Mouse (Mus musculus) hindbrain, embryonic 12.5 days (tissue): ENCODE results near the gene Ppp1r3e. TPM values are rescaled to one million over a fixed set of nuclear protein-coding genes. Genes with fewer than 3 reads are reported as not detected.

ENCODE experiments used
- ATAC-seq: fragments of 200-750 bp; cut with Nextera tagmentation; 2 replicates; pipeline ENCODE4 v1.8.0; 2017; ENCODE audit warnings: moderate TSS enrichment; ENCODE audit not compliant: low FRiP score
- H3K27ac ChIP-seq: fragments of 300-500 bp; sonication (generic); 2 replicates; pipeline ENCODE4 v1.5.1; 2016; ENCODE audit warnings: mild to moderate bottlenecking
- H3K27me3 ChIP-seq: fragments of 300-500 bp; sonication (generic); 2 replicates; pipeline ENCODE4 v1.6.1; 2016; ENCODE audit warnings: mild to moderate bottlenecking
- H3K36me3 ChIP-seq: fragments of 300-500 bp; sonication (generic); 2 replicates; pipeline ENCODE4 v1.6.1; 2016; ENCODE audit warnings: mild to moderate bottlenecking
- H3K4me1 ChIP-seq: fragments of 300-500 bp; sonication (generic); 2 replicates; pipeline ENCODE4 v1.6.1; 2016
- H3K4me2 ChIP-seq: fragments of 300-500 bp; sonication (generic); replicated peaks from 2 replicates; pipeline ENCODE4 v1.6.1; 2016; ENCODE audit warnings: mild to moderate bottlenecking
- H3K4me3 ChIP-seq: fragments of 300-500 bp; sonication (generic); 2 replicates; pipeline ENCODE4 v1.5.1; 2016; ENCODE audit warnings: mild to moderate bottlenecking
- H3K9ac ChIP-seq: fragments of 300-500 bp; sonication (generic); 2 replicates; pipeline ENCODE4 v1.6.1; 2016; ENCODE audit warnings: mild to moderate bottlenecking, moderate library complexity
- H3K9me3 ChIP-seq: fragments of 300-500 bp; sonication (generic); replicated peaks from 2 replicates; pipeline ENCODE4 v1.6.1; 2016; ENCODE audit warnings: mild to moderate bottlenecking
- WGBS: fragments of 180-500 bp; shearing (Covaris S2); methylation state at CpG from one replicate; pipeline ENCODE4 v1.1.7; 2016; 5-methylcytosine and 5-hydroxymethylcytosine counted together
- polyA plus RNA-seq: library from polyadenylated mRNA; unstranded; fragments of >200 nt; fragmentation: Nextera tagmentation; extraction: Ambion mirVana; gene quantifications from 2 replicates; pipeline ENCODE4 v1.2.1, GENCODE M21; 2016

Gene Ppp1r3e
- polyA plus RNA-seq, 1 experiment from 2014 or later: 1.5 TPM

GRCm38 (mm10) chr14:54823716-54824115 is 53.6 kb downstream of the Ppp1r3e start:
- ATAC-seq: no peak
- Histone ChIP-seq H3K9ac (no peak overlapping the region), H3K4me1 (no peaks in the 10 kb centered on the region), H3K27ac (no peak overlapping the region), H3K4me3 (no peak overlapping the region), H3K27me3 (no peaks in the 10 kb centered on the region), H3K4me2 (no peak overlapping the region), H3K36me3 (no peaks in the 10 kb centered on the region), H3K9me3 (no peaks in the 10 kb centered on the region)
- 86% methylated on average over 1 of the region's 1 CpGs for WGBS

Other genes starting within 250 kb of the Ppp1r3e start
- gene Gm17606, start 236.6 kb downstream of the Ppp1r3e start, polyA plus RNA-seq: not detected in 2 replicates
- gene Cdh24, start 236.2 kb downstream of the Ppp1r3e start, polyA plus RNA-seq: 10.3 and 10.9 TPM in 2 replicates
- gene 1700123O20Rik, start 191.3 kb downstream of the Ppp1r3e start, polyA plus RNA-seq: 83.3 and 86.4 TPM in 2 replicates
- 158 and 168 TPM in 2 replicates for gene Acin1, start 190.6 kb downstream of the Ppp1r3e start, polyA plus RNA-seq
- gene Gm29776, start 178.7 kb downstream of the Ppp1r3e start, polyA plus RNA-seq: 0.16 and 0.21 TPM in 2 replicates
- 0.31 TPM in 1 of 2 replicates, not detected in the other for gene Cebpe, start 165.4 kb downstream of the Ppp1r3e start, polyA plus RNA-seq
- gene Slc7a8, start 95.6 kb downstream of the Ppp1r3e start, polyA plus RNA-seq: 3.9 and 5.7 TPM in 2 replicates
- gene Rnf212b, start 63.4 kb downstream of the Ppp1r3e start, polyA plus RNA-seq: not detected in 2 replicates
- 11.0 and 14.0 TPM in 2 replicates for gene Homez, start 6.6 kb downstream of the Ppp1r3e start, polyA plus RNA-seq
- gene Bcl2l2, start 5.8 kb upstream of the Ppp1r3e start, polyA plus RNA-seq: 3.6 and 3.7 TPM in 2 replicates
- gene Gm20521, start 5.9 kb upstream of the Ppp1r3e start, polyA plus RNA-seq: 0.32 TPM in 1 of 2 replicates, not detected in the other
- 200 and 201 TPM in 2 replicates for gene Pabpn1, start 14.9 kb upstream of the Ppp1r3e start, polyA plus RNA-seq
- gene Slc22a17, start 35.6 kb upstream of the Ppp1r3e start, polyA plus RNA-seq: 135 and 137 TPM in 2 replicates
- gene Efs, start 48.6 kb upstream of the Ppp1r3e start, polyA plus RNA-seq: 28.4 and 32.9 TPM in 2 replicates
- not detected in 2 replicates for gene Il25, start 55.1 kb upstream of the Ppp1r3e start, polyA plus RNA-seq
- gene Cmtm5, start 58.7 kb upstream of the Ppp1r3e start, polyA plus RNA-seq: 5.2 and 6.3 TPM in 2 replicates
- 0.81 and 1.4 TPM in 2 replicates for gene Myh6, start 89.4 kb upstream of the Ppp1r3e start, polyA plus RNA-seq
- gene Gm17428, start 99.4 kb upstream of the Ppp1r3e start, polyA plus RNA-seq: not detected in 2 replicates
- gene Myh7, start 117.1 kb upstream of the Ppp1r3e start, polyA plus RNA-seq: 4.9 and 9.1 TPM in 2 replicates
- gene Ngdn, start 137.9 kb upstream of the Ppp1r3e start, polyA plus RNA-seq: 63.2 and 63.4 TPM in 2 replicates
- 30.9 and 33.1 TPM in 2 replicates for gene Zfhx2, start 214.8 kb upstream of the Ppp1r3e start, polyA plus RNA-seq
- 27.3 and 27.7 TPM in 2 replicates for gene Thtpa, start 217.2 kb upstream of the Ppp1r3e start, polyA plus RNA-seq
- 9.4 and 10.1 TPM in 2 replicates for gene Ap1g2, start 229.0 kb upstream of the Ppp1r3e start, polyA plus RNA-seq
- 10.5 and 11.5 TPM in 2 replicates for gene Jph4, start 239.4 kb upstream of the Ppp1r3e start, polyA plus RNA-seq